Comparison of ENCODE assay signal across 8 mouse cellular contexts in the genomic region with DNA sequence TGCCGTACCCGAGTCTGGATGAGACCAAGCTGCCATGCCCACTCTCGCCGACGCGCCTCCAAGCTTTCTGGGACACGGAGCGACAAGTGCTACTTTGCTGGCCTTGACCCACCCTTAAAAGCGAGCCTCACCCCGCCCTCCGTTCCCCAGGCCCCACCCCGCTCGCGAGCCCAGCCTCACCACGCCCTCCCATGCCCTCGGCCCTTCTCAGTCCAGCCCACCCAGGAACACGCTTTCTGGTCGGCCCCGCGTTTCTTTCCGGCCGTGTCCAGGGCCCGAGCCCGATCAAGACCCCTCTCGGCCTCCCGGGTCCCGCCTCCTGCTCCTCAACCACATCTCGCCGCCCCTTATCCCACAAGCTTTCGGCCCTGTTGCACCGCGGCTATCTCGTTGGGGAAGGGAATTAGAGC. TPM values are rescaled to one million over a fixed set of nuclear protein-coding genes. Genes with fewer than 3 reads are reported as not detected.
DNase-seq lines count a peak whose midpoint lies in the region; ATAC-seq lines count a peak whose summit lies in the region.

No protein-coding gene starts in this region.

- peaks cover 32% of the 10 kb centered on the region for H3K36me3 ChIP-seq in hindbrain, embryonic 10.5 days
- peaks cover 35% of the 10 kb centered on the region for H3K36me3 ChIP-seq in megakaryocyte, embryonic 14.5 days (replicated peaks; ENCODE audit: low read length)

- peak; percentile 90 for DNase-seq in MN1 (ENCODE audit: low spot score)
- peak; percentile 16 for DNase-seq in brain, embryonic 18.5 days (ENCODE audit: low read depth, low spot score)
- peak; percentile 85 for DNase-seq in hindbrain, embryonic 10.5 days (ENCODE audit: low spot score)
- peak; percentile 71 to 75 for DNase-seq in layer of hippocampus, postnatal 36 days
- peak; percentile 65 for DNase-seq in right cerebral cortex, postnatal 14 days
- peak; percentile 87 to 91 for DNase-seq in urinary bladder, postnatal 36 days (ENCODE audit: low spot score in 2 of 2)

- peak overlapping the region; percentile 98 for H3K27ac ChIP-seq in hindbrain, embryonic 10.5 days

- H3K4me1 ChIP-seq in hindbrain, embryonic 10.5 days (replicated peaks) = peaks cover 58% of the 10 kb centered on the region
- peaks cover 60% of the 10 kb centered on the region for H3K4me1 ChIP-seq in megakaryocyte, embryonic 14.5 days

- peak overlapping the region; percentile 91 for H3K4me3 ChIP-seq in hindbrain, embryonic 10.5 days
- peak overlapping the region; percentile 94 for H3K4me3 ChIP-seq in megakaryocyte, embryonic 14.5 days (replicated peaks)

- H3K27me3 ChIP-seq in hindbrain, embryonic 10.5 days (ENCODE audit: insufficient read depth, poor library complexity, severe bottlenecking) = no peaks in the 10 kb centered on the region
- peaks cover 3% of the 10 kb centered on the region for H3K27me3 ChIP-seq in megakaryocyte, embryonic 14.5 days (replicated peaks)

- no peaks in the 10 kb centered on the region for H3K9me3 ChIP-seq in hindbrain, embryonic 10.5 days
- H3K9me3 ChIP-seq in megakaryocyte, embryonic 14.5 days = no peaks in the 10 kb centered on the region

- under 1% methylated on average over 33 of the region's 33 CpGs for WGBS in hindbrain, embryonic 10.5 days

- peak; percentile 8; the same call in 1 of the 2 replicates for ATAC-seq in frontal cortex, adult (ENCODE audit: low TSS enrichment)

RNA-seq across cellular contexts. Expression of a gene that starts 0.4 kb away (rescaled TPM):
- 65.7 and 71.8 TPM in 2 replicates for polyA plus RNA-seq in hindbrain, embryonic 10.5 days (2016; fragmentation: Nextera tagmentation; extraction: Ambion mirVana)
- total RNA-seq in layer of hippocampus, postnatal 36 days (2021) = 100 to 1,000 TPM; 201 to 234 TPM
- 28.9 and 34.9 TPM in 2 replicates for polyA plus RNA-seq in megakaryocyte, embryonic 14.5 days (2012; ENCODE audit: insufficient read depth, low replicate concordance)

RNA-seq across cellular contexts. Expression of a gene that starts 20.3 kb away (rescaled TPM):
- 42.9 and 44.2 TPM in 2 replicates for polyA plus RNA-seq in hindbrain, embryonic 10.5 days (2016; fragmentation: Nextera tagmentation; extraction: Ambion mirVana)
- total RNA-seq in layer of hippocampus, postnatal 36 days (2021) = 1 to 10 TPM; 5.5 to 7.8 TPM
- polyA plus RNA-seq in megakaryocyte, embryonic 14.5 days (2012; ENCODE audit: insufficient read depth, low replicate concordance) = 3.4 TPM in 1 of 2 replicates, not detected in the other

RNA-seq across cellular contexts. Expression of a gene that starts 40.5 kb away (rescaled TPM):
- polyA plus RNA-seq in hindbrain, embryonic 10.5 days (2016; fragmentation: Nextera tagmentation; extraction: Ambion mirVana) = 158 and 198 TPM in 2 replicates
- 10 to 100 TPM; 52.4 to 54.9 TPM for total RNA-seq in layer of hippocampus, postnatal 36 days (2021)
- 12.8 and 33.7 TPM in 2 replicates for polyA plus RNA-seq in megakaryocyte, embryonic 14.5 days (2012; ENCODE audit: insufficient read depth, low replicate concordance)

RNA-seq across cellular contexts. Expression of a gene that starts 52.0 kb away (rescaled TPM):
- polyA plus RNA-seq in hindbrain, embryonic 10.5 days (2016; fragmentation: Nextera tagmentation; extraction: Ambion mirVana) = 28.0 and 30.4 TPM in 2 replicates
- 10 to 100 TPM; 51.0 to 54.4 TPM for total RNA-seq in layer of hippocampus, postnatal 36 days (2021)
- 6.3 and 9.8 TPM in 2 replicates for polyA plus RNA-seq in megakaryocyte, embryonic 14.5 days (2012; ENCODE audit: insufficient read depth, low replicate concordance)

Comparison
In these comparisons a context has a peak if more than half of its experiments do, and no peak if none do; other contexts are left out.
1. Peak in every context shown above with its lines: DNase-seq, ATAC-seq, H3K4me3 ChIP-seq and H3K27ac ChIP-seq.
2. DNase-seq: peak in every context shown above with its lines; median percentile 90 in MN1; 89 in urinary bladder, postnatal 36 days; 85 in hindbrain, embryonic 10.5 days; 73 in layer of hippocampus, postnatal 36 days; 65 in right cerebral cortex, postnatal 14 days; 16 in brain, embryonic 18.5 days.
3. RNA of a gene that starts 20.3 kb away (polyA plus RNA-seq): 42.9 to 44.2 TPM in hindbrain, embryonic 10.5 days; 3.4 TPM in megakaryocyte, embryonic 14.5 days; every median in the first group is over 10 times any median in the second.